Mouse (Mus musculus) CD4-positive, CD25-positive, alpha-beta regulatory T cell, adult 4 months (primary cell): ENCODE results near the gene Asic2. TPM values are rescaled to one million over a fixed set of nuclear protein-coding genes. Genes with fewer than 3 reads are reported as not detected.

ENCODE experiments used
- ATAC-seq: one replicate; pipeline ENCODE4 v1.8.0; 2017
- polyA plus RNA-seq, 2 experiments: library from polyadenylated mRNA; unstranded; fragments of 100-300 nt; shearing (Covaris generic); gene quantifications; one replicate each; pipeline ENCODE4 v1.2.1; 2017

Asic2 gene
- polyA plus RNA-seq, 2 experiments from 2014 or later, result not detected

DNA sequence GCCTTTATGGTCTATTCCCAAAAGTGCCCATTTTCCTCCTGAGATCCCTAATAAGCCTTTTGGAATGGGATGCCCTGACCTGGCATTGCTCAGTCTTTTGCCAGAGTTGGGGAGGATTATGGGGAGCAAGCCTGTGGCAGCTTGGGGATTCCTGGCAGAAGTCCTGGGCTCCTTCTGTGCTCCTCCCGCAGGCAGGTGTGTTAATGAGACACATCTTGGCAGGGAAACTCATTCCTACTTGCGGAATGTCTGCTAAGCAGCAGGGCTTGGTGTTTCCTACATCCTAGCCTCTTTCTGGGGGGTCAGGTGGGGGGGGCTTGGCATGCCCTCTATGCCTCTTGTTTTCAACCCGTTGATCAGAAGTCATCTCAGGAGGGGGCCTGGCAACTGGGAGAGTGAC, 1081.2 kb downstream of the Asic2 start:
- no peak for ATAC-seq

DNA sequence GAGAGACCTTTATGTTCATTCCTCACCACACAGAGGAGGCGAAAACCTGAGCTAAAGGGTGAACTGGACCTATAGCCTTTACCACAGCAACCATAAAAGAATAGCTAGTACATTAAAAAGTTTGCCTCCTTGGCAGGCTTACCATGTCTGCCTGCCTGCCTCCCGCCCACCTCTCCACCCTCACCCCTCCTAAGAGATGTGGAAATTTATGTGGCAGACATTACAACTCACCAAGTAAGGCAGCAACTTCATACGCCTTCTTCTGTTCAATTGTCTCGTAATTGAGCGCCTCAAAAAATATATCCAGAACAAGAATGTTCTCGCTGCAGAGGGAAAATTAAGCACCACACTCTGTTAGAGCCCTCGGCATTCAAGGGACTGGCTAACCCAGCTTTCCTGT, 1081.9 kb downstream of the Asic2 start:
- no peak for ATAC-seq

GRCm38 (mm10) chr11:80884521-80885231, 1083.6 kb downstream of the Asic2 start:
- no peak for ATAC-seq

DNA sequence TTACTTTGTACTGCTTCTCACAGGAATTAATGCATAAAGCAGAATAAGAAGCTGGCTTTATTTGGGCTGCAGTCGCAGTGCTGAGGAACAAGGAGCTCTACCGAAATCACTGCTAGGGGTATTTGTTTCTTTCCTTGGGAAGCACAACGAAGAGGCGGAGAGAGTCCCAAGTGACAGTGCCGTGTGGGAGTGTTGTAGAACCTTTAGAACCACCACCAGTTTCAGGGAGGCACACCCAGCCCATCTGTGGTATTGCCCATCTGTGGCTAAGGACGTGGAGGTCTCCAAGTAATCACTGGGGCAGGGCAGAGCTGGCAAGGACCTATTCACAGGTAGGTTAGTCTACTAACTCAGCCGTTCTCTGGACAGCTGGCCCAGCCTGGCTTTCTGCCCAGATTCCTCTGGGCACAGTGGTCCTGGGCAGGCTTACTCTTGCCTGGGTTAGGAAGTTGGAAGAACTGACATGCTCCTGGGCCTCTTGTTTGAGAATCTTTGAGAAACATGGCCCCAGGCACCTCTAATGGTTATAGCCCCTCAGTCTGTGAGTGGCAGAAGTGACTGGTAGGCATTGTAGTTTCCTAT, 1085.9 kb downstream of the Asic2 start:
- no peak for ATAC-seq

DNA sequence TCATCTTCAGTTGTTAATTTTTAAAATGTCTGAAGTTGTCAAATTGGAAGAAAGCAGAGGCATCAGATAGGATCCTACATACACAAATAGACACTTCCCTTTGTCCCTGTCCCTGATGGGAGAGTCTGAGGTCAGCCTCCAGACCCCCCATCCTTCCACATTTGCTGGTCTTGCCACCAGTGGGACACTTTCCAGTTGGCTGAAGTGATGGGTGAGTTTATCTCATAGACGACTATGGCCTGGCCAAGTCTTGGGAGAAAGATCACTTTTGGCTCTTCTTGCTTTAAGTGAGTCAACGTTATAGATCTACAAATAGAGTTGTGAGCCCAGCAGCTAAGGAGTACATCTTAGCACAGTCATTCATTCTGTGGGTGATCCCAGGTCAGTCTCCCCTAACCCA, 1090.2 kb downstream of the Asic2 start:
- ATAC-seq, result no peak

GRCm38 (mm10) chr11:80877131-80877651, 1091.1 kb downstream of the Asic2 start:
- ATAC-seq, result no peak

DNA sequence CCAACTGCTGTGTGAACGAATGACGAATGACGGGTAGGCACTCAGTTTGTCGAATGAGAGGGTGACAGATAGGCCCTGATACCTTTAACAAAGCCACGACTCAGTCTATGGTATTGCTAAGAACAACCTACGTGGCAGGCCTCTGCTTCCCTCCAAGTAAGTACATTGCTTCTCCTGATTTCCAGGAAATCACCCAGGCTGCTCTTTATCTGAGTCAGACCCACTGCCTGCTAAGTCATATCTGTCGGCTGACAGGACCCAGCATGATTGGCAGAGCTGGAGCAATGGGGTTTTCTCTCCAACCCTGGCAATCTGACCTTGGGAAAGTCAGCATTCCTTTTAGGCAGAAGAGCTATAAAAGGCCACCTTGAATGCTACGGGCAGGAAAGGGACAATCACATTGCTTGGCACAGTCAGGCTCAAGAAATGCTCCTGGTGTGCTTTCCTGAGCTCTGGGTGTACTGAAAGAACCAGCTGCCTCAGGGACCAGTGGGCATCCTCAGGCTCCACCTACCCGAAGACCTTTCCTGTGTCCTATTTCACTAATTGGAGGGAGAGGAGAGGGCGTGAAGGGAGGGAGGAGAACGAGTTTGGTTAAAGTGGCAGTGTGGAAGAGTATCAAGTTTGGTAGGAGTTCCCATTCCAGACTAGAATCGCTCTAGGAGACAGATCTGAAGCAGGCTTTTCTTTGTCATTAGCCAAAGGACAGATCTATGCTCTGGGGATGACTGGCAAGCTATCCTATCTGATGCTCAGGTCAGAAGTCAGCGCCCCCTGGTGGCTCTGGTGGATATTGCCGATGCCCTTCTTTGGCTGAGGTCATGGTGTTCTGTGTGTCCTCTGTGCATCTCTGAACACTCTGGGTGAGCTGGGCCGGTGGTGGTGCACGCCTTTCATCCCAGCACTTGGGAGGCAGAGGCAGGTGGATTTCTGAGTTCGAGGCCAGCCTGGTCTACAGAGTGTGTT, 1095.5 kb downstream of the Asic2 start:
- ATAC-seq, result no peak

GRCm38 (mm10) chr11:80868039-80868438, 1100.2 kb downstream of the Asic2 start:
- ATAC-seq, result no peak

DNA sequence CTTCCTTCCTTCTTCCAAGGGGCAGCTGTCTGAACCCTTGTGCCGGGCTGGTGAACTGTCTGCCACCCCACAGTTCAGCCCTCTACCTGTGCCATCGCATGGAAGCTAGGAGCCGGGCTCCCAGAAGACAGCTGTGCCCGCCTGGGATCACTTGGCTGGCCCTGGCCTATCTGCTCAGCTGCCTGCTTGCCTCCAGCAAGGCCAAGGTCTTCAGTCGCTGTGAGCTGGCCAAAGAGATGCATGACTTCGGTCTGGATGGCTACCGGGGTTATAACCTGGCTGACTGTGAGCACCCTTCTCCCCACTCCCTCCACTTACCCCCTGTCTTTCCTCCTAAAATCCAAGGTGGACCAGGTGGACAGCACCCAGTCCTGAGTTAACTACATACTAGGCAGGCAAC, 1105.3 kb downstream of the Asic2 start:
- ATAC-seq, result no peak

GRCm38 (mm10) chr11:80858065-80858464, 1110.2 kb downstream of the Asic2 start, which contains the start of gene Spaca3:
Gene Spaca3 (plus strand): TSS chr11:80858365.
- ATAC-seq, result no peak

DNA sequence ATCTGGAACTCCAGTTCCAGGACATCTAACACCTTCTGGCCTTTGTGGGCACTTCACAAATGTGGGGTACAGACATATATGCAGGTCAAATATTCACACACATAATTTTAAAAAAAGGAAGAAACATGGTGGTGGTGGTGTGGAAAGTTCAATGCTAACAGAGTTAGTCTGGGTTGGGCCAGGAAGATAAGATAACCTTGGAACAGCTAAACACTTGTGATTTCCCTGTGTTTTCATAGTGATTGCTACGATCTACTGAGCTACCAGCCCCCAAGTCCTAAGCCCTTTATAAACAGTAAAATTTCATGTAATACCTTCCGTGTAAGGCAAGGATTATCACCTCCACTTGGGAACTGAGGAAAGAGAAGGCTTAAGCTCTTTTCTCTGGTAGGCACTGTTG, 1111.4 kb downstream of the Asic2 start:
- no peak for ATAC-seq

DNA sequence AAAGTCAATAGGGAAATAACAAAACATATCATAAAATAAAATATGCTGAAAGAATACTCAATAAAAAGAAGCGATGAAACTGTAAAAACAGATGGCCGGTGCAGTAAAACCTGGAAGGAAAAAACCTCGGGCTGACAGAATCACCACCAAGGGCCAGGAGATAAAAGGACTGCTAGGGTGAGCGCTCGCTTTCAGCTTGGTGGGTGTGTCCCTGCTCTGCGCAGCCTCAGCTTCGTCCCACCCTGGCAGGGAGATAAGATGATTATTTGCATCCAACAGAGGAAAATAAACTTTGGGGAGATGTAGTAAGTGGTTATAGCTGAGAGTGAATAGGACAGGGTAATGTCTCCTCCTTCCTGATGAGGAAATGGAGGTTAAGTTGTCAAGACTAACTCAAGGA, 1113.3 kb downstream of the Asic2 start:
- ATAC-seq, result no peak

DNA sequence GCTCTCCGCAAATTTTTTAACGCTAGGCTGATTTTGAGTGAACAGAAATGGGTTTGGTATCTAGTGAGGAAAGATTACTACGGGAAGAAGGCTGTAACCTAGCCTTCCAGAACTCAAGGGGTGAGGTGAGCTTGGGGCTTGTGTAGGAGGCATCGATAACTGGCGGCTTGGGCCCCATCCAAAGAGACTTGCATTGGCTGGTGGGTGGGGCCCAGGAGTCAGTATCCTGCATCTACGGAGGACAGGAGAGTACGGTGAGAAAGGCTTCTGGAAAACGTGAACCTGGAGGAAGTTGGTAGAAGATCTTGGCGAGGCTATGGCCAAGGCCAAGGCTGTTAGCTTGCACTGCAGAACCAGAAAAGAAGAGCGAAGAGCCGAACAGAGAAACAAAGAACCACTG, 1113.8 kb downstream of the Asic2 start:
- no peak for ATAC-seq

GRCm38 (mm10) chr11:80853014-80853413, 1115.2 kb downstream of the Asic2 start:
- no peak for ATAC-seq

GRCm38 (mm10) chr11:80851859-80852258, 1116.4 kb downstream of the Asic2 start:
- no peak for ATAC-seq

DNA sequence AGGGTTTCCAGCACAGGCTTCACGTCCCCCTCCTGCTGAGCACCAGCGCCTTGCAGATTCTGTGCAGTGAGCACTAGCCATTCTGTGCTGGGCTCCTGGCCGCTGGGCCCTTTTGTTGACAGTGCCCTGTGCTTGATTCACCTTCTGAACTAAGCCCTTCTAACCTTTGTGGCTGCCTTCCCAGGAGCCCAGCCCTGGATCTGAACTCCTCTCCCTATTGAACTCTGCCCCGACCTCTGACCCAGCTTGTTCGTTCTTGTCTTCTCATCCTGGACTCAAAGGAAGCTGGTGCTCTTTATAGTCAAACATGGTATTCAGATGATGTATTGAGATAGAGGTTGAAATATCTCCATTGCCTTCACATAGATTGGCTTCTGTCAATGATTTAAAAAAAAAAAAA, 1120.1 kb downstream of the Asic2 start:
- ATAC-seq, result no peak

DNA sequence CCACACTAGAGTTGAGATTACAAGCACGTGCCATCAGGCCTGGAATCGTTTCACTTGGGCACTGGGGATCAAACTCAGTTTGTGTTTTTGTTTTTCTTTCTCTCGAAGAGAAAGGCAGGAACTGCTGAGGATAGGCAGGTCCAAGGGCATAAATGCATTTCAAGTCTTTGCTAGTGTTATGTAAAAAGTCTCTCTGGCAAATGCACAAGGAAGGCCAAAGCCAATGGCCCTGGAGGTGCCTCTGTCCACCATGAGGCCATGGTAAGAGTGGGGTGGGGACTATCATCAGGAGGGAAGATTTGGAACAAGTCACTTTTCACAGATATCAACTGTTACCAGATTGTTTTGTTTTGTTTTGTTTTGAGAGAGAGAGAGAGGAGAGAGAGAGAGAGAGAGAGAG, 1122.1 kb downstream of the Asic2 start:
- no peak for ATAC-seq

GRCm38 (mm10) chr11:80845486-80845885, 1122.8 kb downstream of the Asic2 start:
- no peak for ATAC-seq

- ATAC-seq, result no peak
Observed at GRCm38 (mm10) chr11:80843435-80843834, 1124.8 kb downstream of the Asic2 start.

DNA sequence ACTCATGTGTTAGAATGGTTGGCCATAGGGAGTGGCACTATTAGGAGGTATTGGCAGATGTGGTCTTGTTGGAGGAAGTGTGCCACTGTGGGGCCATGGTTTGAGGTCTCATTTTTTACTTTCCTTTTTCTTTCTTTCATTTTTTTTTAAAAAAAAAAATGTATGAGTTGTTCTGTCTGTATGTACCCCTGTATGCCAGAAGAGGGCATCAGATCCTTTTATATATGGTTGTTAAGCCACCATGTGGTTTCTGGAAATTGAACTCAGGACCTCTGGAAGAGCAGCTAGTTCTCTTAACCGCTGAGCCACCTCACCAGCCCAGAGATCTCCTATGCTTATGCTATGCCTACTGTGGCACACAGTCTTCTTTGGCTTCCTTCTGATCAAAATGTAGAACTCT, 1129.5 kb downstream of the Asic2 start:
- ATAC-seq, result no peak

DNA sequence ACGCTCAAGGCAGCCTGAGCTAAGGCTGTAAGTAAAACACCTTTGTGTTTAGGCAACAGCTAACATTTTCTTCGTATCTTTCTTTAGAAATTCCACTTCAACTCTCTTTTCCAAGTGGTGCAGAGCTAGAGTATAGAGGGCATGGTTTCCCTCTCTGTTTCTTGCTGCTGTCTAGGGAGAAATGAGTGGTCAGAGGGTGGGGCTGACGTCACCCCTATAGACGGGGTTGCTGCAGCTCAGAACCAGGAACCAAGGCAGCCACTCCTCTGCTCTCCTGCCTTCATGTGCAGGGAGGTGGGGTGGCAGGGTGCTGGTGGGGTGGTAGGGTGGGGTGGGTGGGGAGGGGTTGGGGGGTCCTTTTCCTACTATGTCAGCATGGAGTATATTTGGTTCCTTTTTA, 1132.4 kb downstream of the Asic2 start:
- ATAC-seq, result no peak

- no peak for ATAC-seq
Observed at GRCm38 (mm10) chr11:80835395-80835794, 1132.9 kb downstream of the Asic2 start.
